Mouse (Mus musculus) myocyte (in vitro differentiated cells): ENCODE results near the gene Crtc3. TPM values are rescaled to one million over a fixed set of nuclear protein-coding genes. Genes with fewer than 3 reads are reported as not detected.

Source experiments
- H3K27me3 ChIP-seq: one replicate; pipeline ENCODE4 v1.6.1; 2011; ENCODE audit not compliant: control insufficient read depth, insufficient read depth, insufficient read length
- H3K36me3 ChIP-seq: one replicate; pipeline ENCODE4 v1.6.1; 2011; ENCODE audit not compliant: control insufficient read depth, insufficient read depth
- H3K4me2 ChIP-seq: one replicate; pipeline ENCODE4 v1.6.1; 2011; ENCODE audit warnings: low read depth, control low read depth
- H3K4me3 ChIP-seq: one replicate; pipeline ENCODE4 v1.5.1; 2011; ENCODE audit warnings: mild to moderate bottlenecking, control low read depth, moderate library complexity
- H3K79me2 ChIP-seq: one replicate; pipeline ENCODE4 v1.6.1; 2011; ENCODE audit not compliant: control insufficient read depth, insufficient read depth
- H3ac ChIP-seq: one replicate; pipeline ENCODE4 v1.6.1; 2011; ENCODE audit not compliant: control insufficient read depth, insufficient read length
- CEBPB ChIP-seq: IDR thresholded peaks from 2 replicates; pipeline ENCODE4 v1.6.1; 2011; ENCODE audit warnings: mild to moderate bottlenecking, moderate library complexity; ENCODE audit not compliant: poor library complexity, insufficient read depth, severe bottlenecking
- E2F4 ChIP-seq: IDR thresholded peaks from one replicate; pipeline ENCODE4 v1.6.1; 2011; ENCODE audit warnings: mild to moderate bottlenecking, control low read depth, moderate library complexity; ENCODE audit not compliant: insufficient read depth
- MAX ChIP-seq: IDR thresholded peaks from one replicate; pipeline ENCODE4 v1.6.1; 2011; ENCODE audit warnings: low read depth, mild to moderate bottlenecking, control low read depth
- MYOD1 ChIP-seq, 3 experiments: IDR thresholded peaks; one replicate each; pipeline ENCODE4 v1.6.1; 2011; ENCODE audit warnings: control low read depth in 2 of 3, low read depth in 2 of 3, mild to moderate bottlenecking in 2 of 3, moderate library complexity in 1 of 3; ENCODE audit not compliant: insufficient read length in 2 of 3, control insufficient read depth in 1 of 3
- MYOG ChIP-seq, 3 experiments: IDR thresholded peaks; one replicate each; pipeline ENCODE4 v1.6.1; 2011; ENCODE audit warnings: control low read depth in 2 of 3, low read depth in 2 of 3, mild to moderate bottlenecking in 2 of 3; ENCODE audit not compliant: insufficient read length in 2 of 3, control insufficient read depth in 1 of 3, insufficient read depth in 1 of 3
- POLR2A ChIP-seq: IDR thresholded peaks from one replicate; pipeline ENCODE4 v1.6.1; 2011; ENCODE audit warnings: low read depth, mild to moderate bottlenecking, control low read depth, moderate library complexity; ENCODE audit not compliant: insufficient read length
- POLR2AphosphoS2 ChIP-seq: IDR thresholded peaks from one replicate; pipeline ENCODE4 v1.6.1; 2011; ENCODE audit warnings: low read depth, control low read depth; ENCODE audit not compliant: insufficient read length
- REST ChIP-seq: IDR thresholded peaks from one replicate; pipeline ENCODE4 v1.6.1; 2011; ENCODE audit warnings: mild to moderate bottlenecking, control low read depth, moderate library complexity; ENCODE audit not compliant: insufficient read depth, insufficient read length
- SRF ChIP-seq: IDR thresholded peaks from one replicate; pipeline ENCODE4 v1.6.1; 2011; ENCODE audit warnings: low read depth; ENCODE audit not compliant: control insufficient read depth, insufficient read length
- TCF12 ChIP-seq: IDR thresholded peaks from one replicate; pipeline ENCODE4 v1.6.1; 2011; ENCODE audit warnings: mild to moderate bottlenecking, control low read depth; ENCODE audit not compliant: poor library complexity, insufficient read depth, severe bottlenecking
- TCF3 ChIP-seq: IDR thresholded peaks from one replicate; pipeline ENCODE4 v1.6.1; 2011; ENCODE audit warnings: low read depth, control low read depth; ENCODE audit not compliant: insufficient read length
- USF1 ChIP-seq: IDR thresholded peaks from one replicate; pipeline ENCODE4 v1.6.1; 2011; ENCODE audit warnings: low read depth, mild to moderate bottlenecking, control low read depth, moderate library complexity
- polyA plus RNA-seq: library from polyadenylated mRNA; unstranded; fragments of >200 nt; fragmentation: generic; extraction: Trizol; gene quantifications from one replicate; pipeline ENCODE4 v1.2.1, GENCODE M21; 2012; ENCODE audit warnings: missing spikeins

The Crtc3 gene
- polyA plus RNA-seq, 1 experiment, result 6.4 TPM

DNA sequence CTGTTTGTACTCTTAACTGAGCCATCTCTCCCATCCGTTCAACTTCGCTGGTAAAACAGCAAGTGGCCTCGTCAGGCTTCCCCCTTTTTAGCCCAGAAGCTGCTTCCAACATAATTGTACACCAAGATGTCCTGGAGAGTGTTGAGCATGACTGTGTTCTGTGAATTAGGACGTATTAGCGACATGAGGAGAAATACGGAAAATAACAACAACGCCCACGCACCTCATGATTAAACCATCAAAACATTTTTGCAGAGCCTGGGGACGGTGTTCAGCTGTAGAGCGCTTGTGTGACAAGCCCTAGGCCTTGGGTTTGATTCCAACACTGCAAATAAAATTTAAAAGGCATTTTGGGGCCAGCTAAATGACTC is 529 bp upstream of the Crtc3 start:
- H3K36me3 ChIP-seq, result no peaks in the 10 kb centered on the region
- TF ChIP-seq POLR2AphosphoS2, result no peak
- no peak for TF ChIP-seq MYOG (IDR thresholded peaks at IDR 0.05; ENCODE audit: control insufficient read depth in 1 of 3, insufficient read depth in 1 of 3, insufficient read length in 2 of 3, low read depth in 2 of 3)
- TF ChIP-seq REST, result no peak
- no peak for TF ChIP-seq TCF12
- TF ChIP-seq CEBPB, result no peak
- peaks cover 34% of the 10 kb centered on the region for H3K79me2 ChIP-seq
- H3K4me2 ChIP-seq, result peak overlapping the region; percentile 60
- H3K27me3 ChIP-seq, result no peaks in the 10 kb centered on the region
- peak overlapping the region; percentile 56 for H3ac ChIP-seq
- H3K4me3 ChIP-seq, result peak overlapping the region; percentile 45

- Histone ChIP-seq H3K4me2 (peak overlapping the region; percentile 82), H3K27me3 (no peaks in the 10 kb centered on the region)
- TF ChIP-seq E2F4 (no peak), TCF3 (no peak), POLR2A (peak; percentile 40), MYOD1 (IDR thresholded peaks at IDR 0.05; ENCODE audit: control insufficient read depth in 1 of 3, insufficient read length in 2 of 3, low read depth in 2 of 3) (peak in 1 of 3 experiments; percentile 41), MAX (no peak), MYOG (IDR thresholded peaks at IDR 0.05; ENCODE audit: control insufficient read depth in 1 of 3, insufficient read depth in 1 of 3, insufficient read length in 2 of 3, low read depth in 2 of 3) (no peak), CEBPB (no peak)
Measured at GRCm38 (mm10) chr7:80687721-80688555, 739 bp downstream of the Crtc3 start.

GRCm38 (mm10) chr7:80685639-80686038 is 3.0 kb downstream of the Crtc3 start:
- no peaks in the 10 kb centered on the region for H3K27me3 ChIP-seq
- H3K36me3 ChIP-seq, result no peaks in the 10 kb centered on the region
- no peak overlapping the region for H3K4me3 ChIP-seq
- H3ac ChIP-seq, result no peak overlapping the region
- no peak overlapping the region for H3K4me2 ChIP-seq
- TF ChIP-seq POLR2AphosphoS2, result no peak
- no peak for TF ChIP-seq E2F4
- TF ChIP-seq POLR2A, result no peak
- TF ChIP-seq CEBPB, result no peak
- TF ChIP-seq MYOD1 (IDR thresholded peaks at IDR 0.05; ENCODE audit: control insufficient read depth in 1 of 3, insufficient read length in 2 of 3, low read depth in 2 of 3), result no peak
- TF ChIP-seq USF1, result no peak
- no peak for TF ChIP-seq SRF
- no peak for TF ChIP-seq TCF12
- no peak for TF ChIP-seq REST
- no peak for TF ChIP-seq MAX
- TF ChIP-seq TCF3, result no peak
- no peak for TF ChIP-seq MYOG (IDR thresholded peaks at IDR 0.05; ENCODE audit: control insufficient read depth in 1 of 3, insufficient read depth in 1 of 3, insufficient read length in 2 of 3, low read depth in 2 of 3)
- peaks cover 40% of the 10 kb centered on the region for H3K79me2 ChIP-seq

More at GRCm38 (mm10) chr7:80687721-80688555, 739 bp downstream of the Crtc3 start:
- Histone ChIP-seq H3ac (peak overlapping the region; percentile 56), H3K79me2 (peaks cover 34% of the 10 kb centered on the region), H3K36me3 (no peaks in the 10 kb centered on the region), H3K4me3 (peak overlapping the region; percentile 45)

GRCm38 (mm10) chr7:80682630-80683029 is 6.0 kb downstream of the Crtc3 start:
- Histone ChIP-seq H3ac (no peak overlapping the region), H3K36me3 (no peaks in the 10 kb centered on the region), H3K4me3 (no peak overlapping the region), H3K4me2 (no peak overlapping the region), H3K79me2 (peaks cover 41% of the 10 kb centered on the region), H3K27me3 (no peaks in the 10 kb centered on the region)
- TF ChIP-seq E2F4 (no peak), MYOG (IDR thresholded peaks at IDR 0.05; ENCODE audit: control insufficient read depth in 1 of 3, insufficient read depth in 1 of 3, insufficient read length in 2 of 3, low read depth in 2 of 3) (no peak), TCF3 (no peak), POLR2AphosphoS2 (no peak), TCF12 (no peak), USF1 (no peak), POLR2A (no peak), MAX (no peak), CEBPB (no peak), SRF (no peak), MYOD1 (IDR thresholded peaks at IDR 0.05; ENCODE audit: control insufficient read depth in 1 of 3, insufficient read length in 2 of 3, low read depth in 2 of 3) (no peak), REST (no peak)
